18 mouse cellular contexts compared by ENCODE assay signal in the genomic region with DNA sequence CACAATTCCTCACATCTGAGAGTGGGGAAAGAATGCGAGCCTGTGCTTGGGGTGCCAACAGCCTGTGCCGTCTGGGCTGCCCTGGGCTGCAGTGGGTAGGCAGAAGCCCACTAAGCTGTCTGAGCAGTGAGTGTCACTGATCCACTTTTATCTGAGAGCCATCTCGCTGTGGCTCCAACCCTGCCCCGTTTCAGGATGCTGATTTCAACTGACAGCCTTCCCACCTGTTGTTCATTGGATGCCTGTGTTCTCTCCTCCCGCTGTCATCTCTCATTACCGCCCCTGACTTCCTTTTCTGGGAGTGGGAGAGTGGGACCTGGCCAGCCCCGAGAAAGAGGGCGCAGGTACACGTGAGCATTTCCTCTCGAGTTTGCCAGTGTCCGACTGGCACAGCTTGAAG.
"Had no signal": no experiment of that assay in that cellular context is flagged by ENCODE, and none has a peak within 500 bp of the region (broad histone marks: within the 10 kb centered on the region; RNA-seq: fewer than 3 reads in every experiment).

No protein-coding gene starts in this region.

- H3K9me3 ChIP-seq: liver, embryonic 15.5 days; lung, embryonic 15.5 days; megakaryocyte, embryonic 14.5 days; midbrain, embryonic 12.5 days; neural tube, embryonic 12.5 days; stomach, embryonic 15.5 days had no signal

- H3K4me2 ChIP-seq: liver, embryonic 15.5 days; lung, embryonic 15.5 days; midbrain, embryonic 12.5 days; neural tube, embryonic 12.5 days; stomach, embryonic 15.5 days had no signal

- H3K27ac ChIP-seq: liver, embryonic 15.5 days; lung, embryonic 15.5 days; macrophage; midbrain, embryonic 12.5 days; neural tube, embryonic 12.5 days; stomach, embryonic 15.5 days; stomach, postnatal 0 days had no signal

- H3K9ac ChIP-seq: liver, embryonic 15.5 days; liver, postnatal 0 days; lung, embryonic 15.5 days; midbrain, embryonic 12.5 days; neural tube, embryonic 12.5 days; stomach, embryonic 15.5 days had no signal

- H3K27me3 ChIP-seq: lung, embryonic 15.5 days; midbrain, embryonic 12.5 days; neural tube, embryonic 12.5 days; stomach, embryonic 15.5 days had no signal

- ATAC-seq: liver, postnatal 0 days; lung, postnatal 0 days had no signal

- H3K4me1 ChIP-seq: liver, embryonic 15.5 days; midbrain, embryonic 12.5 days had no signal

- DNase-seq: liver, postnatal 0 days; lung, adult 2 months; lung, postnatal 14 days; lung, postnatal 36 days; midbrain, embryonic 14.5 days; right cerebral cortex, postnatal 14 days; thymus, adult 2 months; thymus, postnatal 25 days; thymus, postnatal 4 days had no signal

- H3K4me3 ChIP-seq: liver, embryonic 15.5 days; lung, embryonic 15.5 days; megakaryocyte, embryonic 14.5 days; midbrain, embryonic 12.5 days; neural tube, embryonic 12.5 days; stomach, embryonic 15.5 days had no signal

- H3K36me3 ChIP-seq: liver, embryonic 15.5 days; lung, embryonic 15.5 days; midbrain, embryonic 12.5 days; neural tube, embryonic 12.5 days; stomach, embryonic 15.5 days had no signal
